Mouse (Mus musculus) regulatory T cell (primary cell): ENCODE results near the gene Zdhhc8.

Experiments used
- in situ Hi-C: fragments of 300-600 bp; cut with MboI, MseI; formaldehyde crosslinking; loops from one replicate; pipeline ENCODE4 v1.15.1; 2025; ENCODE audit warnings: high pct_unique_total_duplicates

Zdhhc8 gene

DNA sequence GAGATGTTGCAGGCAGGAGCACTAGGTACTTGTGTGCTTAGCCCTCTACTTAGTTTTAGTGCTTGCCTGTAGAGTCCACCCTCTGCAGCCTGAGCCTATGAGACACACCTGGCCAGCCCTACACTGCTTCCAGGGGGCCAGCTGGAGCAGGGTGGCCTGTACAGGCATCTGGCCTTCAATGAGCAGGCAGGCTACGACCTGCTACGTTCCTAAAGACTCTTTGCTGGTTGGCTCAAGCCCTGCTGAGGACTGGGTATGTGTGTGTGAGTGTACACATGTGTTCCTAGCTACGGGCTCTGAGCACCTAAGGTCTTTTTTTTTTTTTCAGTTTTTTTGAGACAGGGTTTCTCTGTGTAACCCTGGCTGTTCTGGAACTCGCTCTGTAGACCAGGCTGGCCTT lies 3.5 kb downstream of the Zdhhc8 start:
- in situ Hi-C loops = no loop called here

DNA sequence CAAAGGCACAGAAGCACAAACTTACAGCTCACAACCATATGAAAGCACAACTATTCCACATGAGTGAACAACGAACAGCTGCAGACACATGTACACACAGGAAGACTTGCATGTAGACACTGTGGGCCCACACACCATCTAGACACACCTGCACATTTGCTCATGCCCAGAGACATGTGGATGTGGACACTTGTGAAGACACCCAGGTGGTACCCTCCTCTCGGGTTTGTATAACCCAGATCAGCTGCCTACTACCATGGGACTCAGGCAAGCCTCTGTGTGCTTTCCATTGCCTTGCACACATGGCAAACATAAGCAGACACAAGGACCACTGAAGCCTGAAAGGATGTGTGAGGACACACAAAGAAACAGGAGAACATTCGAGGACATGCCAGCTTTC lies 3.9 kb downstream of the Zdhhc8 start:
- in situ Hi-C loops = no loop called here

DNA sequence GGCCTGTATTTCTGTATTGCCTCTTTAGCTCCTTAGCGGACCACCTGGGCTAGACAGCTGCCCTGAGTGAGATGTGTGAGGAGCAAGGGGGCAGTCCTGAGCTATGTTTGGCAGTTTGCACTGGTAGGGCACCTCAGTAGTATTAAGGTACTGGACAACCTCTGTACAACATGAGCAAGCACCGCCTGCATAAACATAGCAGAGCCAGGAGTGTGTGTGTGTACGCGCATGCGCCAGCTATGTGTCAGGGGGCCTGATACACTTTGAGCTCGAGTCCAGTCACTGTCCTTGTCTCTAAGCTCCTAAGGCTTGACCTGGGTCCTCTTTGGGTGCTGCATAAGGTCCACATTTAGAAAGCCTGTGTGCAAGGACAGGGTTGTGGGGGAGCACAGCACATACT lies 4.3 kb downstream of the Zdhhc8 start:
- in situ Hi-C loops = no loop called here

DNA sequence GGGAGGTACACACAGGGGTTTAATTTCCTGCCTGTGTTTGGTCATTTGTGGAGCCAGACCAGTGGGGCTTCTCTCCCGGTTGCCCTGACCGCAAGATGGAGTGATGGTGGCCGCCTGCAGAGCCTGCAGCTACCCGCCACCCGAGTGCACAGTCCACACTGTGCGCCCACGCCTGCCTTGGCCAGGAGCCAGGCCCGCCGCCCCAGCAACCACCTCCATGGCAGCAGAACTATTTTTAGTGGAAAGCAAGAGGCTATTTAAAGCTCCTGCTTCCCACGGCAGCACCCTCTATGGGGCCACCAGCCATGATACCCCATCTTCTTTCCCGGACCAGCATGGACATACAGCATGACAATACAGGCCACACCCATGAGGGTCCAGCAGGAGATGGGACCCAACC lies 5.3 kb downstream of the Zdhhc8 start:
- in situ Hi-C loops = no loop called here

DNA sequence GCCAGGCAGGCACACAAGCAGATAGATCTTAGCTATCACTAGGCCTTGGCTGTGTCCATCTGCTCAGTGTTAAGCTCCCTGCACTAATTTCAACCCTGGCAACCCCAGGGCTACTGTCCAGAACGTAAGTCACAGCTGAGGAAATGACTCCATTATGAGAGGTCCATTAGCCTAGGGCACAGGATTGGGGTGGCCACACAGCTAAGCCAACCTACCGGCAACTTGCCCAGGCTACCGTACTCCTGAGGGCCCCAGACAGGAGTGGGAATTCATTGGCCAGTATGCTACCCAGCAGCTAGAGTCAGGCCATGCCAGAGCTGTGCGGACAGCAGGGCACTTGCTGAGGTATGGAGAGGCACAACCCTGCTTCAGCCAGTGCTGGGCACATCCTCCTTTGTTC lies 6.1 kb downstream of the Zdhhc8 start:
- in situ Hi-C loops = no loop called here

DNA sequence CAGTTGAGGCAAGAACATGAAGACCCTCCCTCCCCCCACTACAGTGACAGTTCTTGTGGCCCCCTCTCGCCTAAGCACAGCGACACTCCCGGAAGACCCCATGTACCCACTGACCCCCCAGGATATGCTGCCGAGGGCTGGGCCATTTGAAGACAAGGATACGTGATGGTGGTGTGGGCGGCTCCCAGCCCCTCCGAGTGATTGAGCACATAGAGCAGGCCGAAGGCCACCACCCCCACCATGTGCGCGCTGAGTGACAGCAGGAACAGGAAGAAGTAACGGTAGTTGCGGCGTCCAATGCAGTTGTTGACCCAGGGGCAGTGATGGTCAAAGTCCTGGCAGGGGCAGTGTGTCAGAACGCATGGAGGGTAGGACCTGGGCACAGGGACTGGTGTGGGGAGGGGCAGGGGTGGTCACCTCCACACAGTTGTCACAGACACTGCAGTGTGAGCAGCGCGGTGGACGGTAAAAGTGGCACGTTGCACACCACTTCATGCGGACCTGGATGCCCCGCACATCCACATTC lies 7.0 kb downstream of the Zdhhc8 start:
- in situ Hi-C loops = no loop called here

DNA sequence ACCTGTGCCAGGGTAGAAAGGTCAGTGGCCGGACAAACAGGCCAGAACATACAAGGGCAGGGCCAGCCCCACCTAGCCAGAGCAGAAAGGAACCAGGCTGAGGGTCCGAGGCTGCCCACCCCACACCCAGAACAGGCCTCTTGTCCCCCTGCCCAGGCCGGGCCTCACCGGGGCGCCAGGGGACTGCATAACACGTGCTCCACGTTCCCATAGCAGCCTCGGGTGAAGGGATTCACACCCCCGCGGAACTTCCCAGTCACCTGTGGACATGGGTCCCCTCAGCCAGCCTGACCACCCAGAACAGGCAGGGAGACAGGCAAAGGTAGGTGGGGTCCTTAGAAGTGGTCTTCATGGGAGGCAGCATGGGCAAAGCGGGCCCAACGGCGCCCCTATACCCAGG lies 7.7 kb downstream of the Zdhhc8 start:
- in situ Hi-C loops = no loop called here

DNA sequence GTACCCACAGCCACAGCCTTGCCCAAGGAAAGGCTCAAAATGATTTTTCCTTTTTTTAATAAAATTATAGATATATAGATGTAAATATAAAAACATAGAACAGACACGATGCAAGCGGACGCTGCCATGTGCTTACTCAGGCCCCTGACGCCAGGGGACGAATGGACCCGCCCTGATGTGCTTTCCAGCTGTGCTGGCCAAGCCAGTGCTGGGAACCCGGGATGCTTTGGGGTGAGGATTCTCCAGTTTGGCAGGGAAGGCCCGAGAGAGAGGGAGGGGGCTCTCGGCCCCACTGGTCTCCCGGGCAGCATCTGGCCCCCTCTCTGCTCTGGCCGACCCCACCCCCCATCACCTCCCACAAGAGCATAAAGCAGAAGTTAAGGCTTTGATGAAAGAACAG lies 12.7 kb downstream of the Zdhhc8 start:
- in situ Hi-C loops = no loop called here

DNA sequence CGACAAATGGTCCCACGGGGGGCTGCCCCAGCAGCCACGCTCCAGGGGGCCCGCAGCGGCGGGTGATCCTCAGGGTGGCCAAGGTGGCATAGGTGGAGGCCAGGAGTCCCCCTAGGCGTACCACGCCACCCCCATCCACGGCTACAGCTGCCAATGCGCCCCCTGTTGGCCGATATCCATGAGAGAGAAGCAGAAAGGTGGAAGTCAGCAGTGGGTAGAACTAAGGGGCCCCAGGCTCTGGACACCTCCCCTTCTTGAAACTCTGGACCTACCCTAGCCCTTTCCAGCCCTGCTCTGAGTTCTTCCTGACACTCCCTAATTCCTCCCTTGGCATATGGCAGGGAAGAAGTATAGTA lies 13.4 kb downstream of the Zdhhc8 start:
- in situ Hi-C loops = no loop called here

DNA sequence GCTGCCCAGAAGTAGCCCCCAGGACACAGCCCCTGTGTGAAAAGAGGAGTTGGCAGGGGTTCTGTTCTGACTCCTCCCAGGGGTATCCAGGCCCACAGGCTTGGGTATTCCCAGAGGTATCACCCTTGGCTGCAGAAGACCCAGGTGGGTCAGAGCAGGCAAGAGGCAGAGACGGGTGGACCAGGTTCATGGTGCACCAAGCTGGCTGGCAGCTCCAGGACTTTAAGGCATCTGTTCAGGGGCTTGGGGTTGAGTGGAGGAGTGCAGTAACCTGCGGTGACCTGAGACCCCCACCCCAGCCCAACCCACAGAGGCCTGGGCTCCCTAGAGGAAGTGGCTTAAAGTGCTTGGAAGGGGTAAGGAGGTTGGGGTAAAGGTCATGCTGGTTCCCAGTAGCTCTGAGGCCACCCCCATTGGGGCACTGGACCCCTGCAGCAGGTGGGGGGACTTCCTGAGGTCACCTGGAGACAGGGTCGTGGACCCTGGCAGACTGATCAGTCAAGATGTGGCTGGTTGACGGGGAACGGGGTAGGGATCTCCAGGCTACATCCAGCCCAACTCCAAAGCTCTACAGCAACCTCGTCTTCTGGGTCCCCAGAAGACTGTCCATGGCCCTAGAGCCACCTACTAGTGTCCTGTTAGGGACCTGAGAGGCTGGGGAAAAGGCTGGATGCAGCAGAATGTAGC lies 13.9 kb downstream of the Zdhhc8 start:
- in situ Hi-C loops = no loop called here

DNA sequence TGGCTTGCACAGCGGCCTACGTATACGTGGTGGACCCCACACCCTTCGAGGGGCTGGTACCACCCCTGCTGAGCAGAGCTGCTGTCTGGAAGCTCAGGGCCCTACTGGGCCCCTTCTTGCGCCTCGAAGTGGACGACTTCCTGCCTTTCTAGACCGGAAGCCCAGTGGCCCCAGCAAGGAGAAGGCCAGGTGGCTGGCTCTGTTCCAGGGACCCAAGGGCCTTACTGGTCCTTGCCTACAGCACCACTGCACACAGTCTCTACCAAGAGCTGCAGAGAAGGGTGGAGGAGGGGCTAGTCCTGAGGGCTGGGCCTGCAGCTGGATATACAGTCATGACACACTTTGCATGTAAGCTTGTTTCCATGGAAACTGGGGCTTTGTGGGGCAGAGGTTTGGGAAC lies 14.9 kb downstream of the Zdhhc8 start:
- in situ Hi-C loops = no loop called here

DNA sequence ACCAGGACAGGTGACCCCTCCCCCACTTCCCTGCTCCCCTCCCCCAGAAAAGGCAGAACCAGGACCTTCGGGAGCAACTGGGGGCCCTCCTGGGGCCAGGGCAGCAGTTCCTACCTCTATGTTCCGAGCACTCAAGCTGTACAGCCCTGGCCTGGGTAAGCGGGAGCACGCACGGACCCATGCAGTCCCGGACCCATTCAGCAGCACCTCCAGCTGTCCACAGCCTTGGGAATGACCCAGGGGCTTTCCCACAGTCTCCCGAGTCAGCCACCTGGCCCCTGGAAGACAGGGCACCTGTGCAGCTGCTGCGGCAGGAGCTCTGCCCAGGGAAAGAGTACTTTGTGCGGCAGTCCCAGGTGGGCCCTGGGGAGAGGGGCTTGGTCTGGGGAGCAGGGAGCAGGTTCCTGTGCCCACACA lies 16.3 kb downstream of the Zdhhc8 start:
- in situ Hi-C loops = no loop called here

DNA sequence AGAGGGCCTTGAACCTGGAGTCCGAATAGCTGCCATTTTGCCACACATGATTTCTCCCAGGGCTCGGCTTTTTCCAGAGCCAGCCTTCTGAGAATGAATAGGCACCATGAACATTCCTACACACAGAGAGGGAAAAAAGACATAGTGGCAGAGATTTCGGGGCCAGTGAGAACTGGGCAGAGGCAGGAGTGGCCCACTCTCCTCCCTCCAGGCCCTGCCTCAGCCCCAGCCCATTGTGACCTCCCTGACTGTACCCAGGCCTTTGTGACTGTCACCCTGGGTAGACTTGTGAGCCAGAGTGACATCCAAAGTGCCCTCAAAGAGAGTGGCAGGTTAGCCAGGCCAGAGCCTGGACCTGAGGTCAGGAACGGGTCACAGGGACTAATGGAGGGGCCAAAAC lies 17.4 kb downstream of the Zdhhc8 start, which contains the start of gene Ccdc188:
Gene Ccdc188, plus strand, starts transcription at position 301 of the 400 bp plus-strand sequence.
- in situ Hi-C loops = no loop called here

DNA sequence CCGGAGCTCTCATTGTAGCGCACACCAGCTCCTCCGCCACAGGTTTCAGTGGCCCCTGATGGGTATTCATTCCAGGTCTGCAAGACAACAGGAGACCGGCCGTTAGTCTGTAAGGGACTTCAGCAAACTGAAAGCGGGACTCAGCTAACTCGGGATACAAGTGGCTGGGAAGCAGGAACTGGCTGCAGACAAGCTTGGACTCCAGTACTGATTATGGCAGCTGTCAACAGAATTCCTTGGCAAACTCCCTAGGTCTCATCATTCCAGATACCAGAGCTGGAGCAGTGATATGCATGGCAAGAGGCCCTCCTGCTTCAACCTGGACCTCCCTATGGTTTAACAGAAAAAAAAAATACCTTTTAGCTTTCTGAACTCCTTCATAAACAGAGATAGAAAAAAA lies 20.1 kb downstream of the Zdhhc8 start:
- in situ Hi-C loops = loop anchor here (5.0 kb wide), 1 partner anchor 103 kb away; no protein-coding TSS in a partner anchor

DNA sequence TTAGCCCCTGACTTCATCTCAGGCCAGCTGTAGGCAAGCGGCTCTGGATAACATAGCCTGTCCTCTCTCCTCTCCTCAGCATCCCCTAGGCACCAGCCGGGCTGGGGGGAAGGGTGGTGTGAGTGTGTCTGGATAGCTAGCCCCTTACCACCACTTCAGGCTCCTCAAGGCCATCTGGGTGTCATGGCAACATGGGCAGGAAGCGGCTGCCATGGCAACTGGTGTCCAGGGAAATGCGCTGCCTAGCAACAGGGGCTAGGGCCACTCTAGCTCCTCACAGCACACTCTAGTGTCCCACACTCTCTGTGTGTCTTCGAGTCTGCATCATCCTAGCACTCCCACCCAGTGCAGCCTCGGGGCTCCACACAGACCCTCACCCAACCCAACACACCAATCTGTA lies 21.2 kb downstream of the Zdhhc8 start:
- in situ Hi-C loops = loop anchor here (5.0 kb wide), 1 partner anchor 101 kb away; no protein-coding TSS in a partner anchor

DNA sequence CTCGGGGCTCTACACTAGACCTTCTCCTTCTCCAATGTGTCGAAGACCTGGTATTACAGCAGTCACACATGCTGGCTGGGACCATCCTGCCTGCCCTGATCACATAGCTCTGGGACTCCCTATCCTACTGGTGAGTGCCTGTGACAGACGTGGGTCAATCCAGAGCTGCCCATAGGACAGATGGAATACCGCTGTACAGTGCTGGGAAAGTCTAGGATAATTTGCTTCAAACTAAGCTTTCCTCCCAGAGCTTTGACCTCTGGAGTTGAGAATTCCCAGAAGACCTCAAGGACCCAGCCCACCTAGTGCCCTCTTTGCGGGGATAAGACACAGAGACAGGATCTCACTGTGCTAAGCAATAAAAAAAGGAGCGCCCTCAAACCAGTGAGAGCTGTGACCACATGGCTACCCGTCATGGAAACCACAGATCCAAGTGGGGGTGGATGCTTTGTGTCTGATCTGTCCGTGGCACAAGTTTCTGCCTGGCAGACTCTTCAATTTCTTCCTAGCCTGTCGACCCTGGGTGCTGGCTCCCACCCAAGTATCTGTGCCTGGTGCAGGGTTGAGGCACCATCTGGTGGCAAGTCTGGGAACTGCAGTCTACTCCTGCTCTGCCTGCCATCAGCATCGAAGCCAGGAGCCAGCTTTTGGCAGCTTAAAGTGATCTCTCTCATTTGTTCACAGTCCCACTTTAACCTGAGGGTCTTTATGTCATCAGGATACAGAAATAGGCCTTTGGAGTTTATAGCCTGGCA lies 23.3 kb downstream of the Zdhhc8 start:
- in situ Hi-C loops = loop anchor here (5.0 kb wide), 1 partner anchor 99 kb away; no protein-coding TSS in a partner anchor

DNA sequence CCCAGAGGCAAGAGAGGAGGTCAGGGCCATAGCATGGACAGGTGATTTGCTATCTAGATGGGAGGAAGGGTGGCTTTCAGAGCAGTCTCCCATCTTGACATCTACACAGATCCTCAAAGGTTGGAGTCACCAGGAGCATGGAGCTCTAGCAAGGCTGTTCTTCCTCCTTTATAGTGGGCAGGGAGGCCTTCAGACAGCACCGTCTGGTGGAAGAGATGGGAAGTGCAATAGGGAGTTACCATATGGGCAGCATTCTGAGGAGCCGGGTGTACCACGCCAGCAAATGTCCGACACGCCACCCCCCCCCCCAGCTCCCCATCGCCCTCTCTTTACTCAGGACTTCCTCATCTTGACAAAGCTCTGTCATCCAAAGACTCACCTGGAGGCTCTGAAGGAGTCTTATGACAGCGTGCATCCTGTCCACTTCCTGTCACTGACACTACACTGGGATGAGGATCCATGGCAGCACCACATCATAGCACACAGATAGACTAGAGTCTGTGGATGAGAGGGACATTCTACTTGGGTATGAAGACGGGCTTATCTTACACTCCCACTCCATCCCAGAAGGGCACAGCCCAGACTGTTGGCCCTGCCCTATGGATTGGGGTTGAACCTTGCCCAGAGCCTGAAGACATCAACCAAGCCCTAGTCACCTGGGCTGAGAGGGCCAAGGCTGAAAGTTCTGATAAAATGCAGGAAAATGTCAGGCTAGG lies 24.1 kb downstream of the Zdhhc8 start:
- in situ Hi-C loops = loop anchor here (5.0 kb wide), 1 partner anchor 99 kb away; no protein-coding TSS in a partner anchor

DNA sequence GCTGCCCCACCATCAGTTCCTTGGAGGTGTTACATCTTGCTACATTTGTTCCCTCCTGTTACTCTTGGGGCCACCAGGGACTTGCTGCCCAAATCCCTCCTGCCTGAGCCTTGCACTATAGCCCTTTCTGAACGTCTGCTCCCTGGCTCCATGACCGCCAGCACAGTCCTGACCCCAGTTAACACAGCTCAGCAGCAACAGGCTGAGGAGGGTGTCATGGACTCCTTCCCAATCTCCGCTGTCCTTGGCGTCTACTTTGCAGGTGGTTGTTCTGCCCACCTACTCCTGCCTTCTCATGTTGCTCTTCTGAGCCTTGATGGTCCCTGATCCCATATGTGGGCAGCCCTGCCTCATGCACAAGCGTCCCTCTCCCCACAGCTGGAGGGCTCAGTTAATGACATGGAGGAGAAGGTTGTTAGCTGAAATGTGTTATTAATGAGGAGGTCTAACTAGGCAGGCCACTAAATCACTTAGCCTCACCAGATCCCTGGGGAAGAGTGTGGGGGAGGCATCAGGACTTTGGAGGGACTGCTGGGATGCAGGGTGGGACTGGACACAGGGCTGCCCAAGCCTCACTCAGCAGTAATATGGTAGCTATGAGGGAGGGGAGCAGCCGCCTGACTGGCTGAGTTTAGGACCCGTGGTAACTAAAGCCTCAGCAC lies 31.4 kb downstream of the Zdhhc8 start:
- in situ Hi-C loops = no loop called here

DNA sequence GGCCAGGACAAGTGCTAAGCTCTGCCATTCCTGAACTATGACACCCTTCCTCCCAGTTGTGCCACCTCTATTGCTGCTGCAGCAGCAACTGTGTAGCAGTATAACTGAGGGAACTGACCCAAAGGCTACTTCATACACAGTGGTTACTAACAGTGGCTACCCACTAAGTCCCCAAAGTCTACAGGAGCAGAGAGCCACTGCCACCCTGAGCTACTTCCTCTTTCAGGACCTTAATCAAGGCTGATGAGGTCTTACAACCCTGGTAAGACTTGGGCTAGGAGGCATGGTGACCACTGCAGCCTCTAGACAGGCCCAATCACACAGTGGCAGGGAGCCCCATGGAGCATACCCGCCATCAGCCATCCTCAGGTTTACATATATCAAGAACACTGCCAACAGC lies 32.9 kb downstream of the Zdhhc8 start:
- in situ Hi-C loops = no loop called here

DNA sequence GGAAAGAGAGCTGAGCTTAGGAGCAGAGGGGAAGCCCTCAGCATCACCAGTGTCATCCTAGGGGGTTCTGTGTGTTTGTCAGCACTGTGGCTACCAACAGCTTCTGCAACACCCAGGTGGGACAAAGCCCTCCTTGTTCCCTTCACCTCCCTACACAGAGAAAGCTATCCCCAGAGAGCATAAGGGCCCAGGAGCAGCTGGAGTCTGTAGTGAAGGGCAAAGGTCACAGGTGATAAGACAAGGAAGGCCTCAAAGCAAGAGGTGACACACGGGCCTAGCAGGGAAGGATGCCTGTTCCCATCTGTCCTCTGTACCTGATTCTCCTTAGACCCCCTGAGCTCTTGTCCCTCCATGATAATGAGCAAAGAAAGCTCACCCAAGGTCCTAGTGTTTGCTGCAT lies 33.3 kb downstream of the Zdhhc8 start:
- in situ Hi-C loops = no loop called here

DNA sequence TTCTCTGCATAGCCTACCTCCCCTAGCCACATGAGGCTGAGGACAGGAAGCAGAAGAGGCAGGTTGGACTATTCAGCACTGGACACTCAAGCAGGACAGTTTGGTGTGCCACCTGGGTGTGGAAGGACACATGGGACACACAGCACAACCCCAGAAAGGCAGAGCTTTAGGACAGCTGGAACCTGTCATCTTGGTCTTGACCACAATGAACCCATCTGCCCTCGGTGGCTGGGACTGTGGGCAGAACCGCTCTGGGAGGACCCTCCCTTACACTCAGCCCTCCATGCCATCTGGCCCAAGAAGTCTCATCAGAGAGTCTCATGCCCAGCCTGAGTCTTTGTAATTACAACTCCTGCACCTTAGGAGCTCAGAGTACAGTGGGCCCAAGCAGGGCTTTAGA lies 34.9 kb downstream of the Zdhhc8 start:
- in situ Hi-C loops = no loop called here
